Mouse (Mus musculus): ENCODE results near the gene Iah1.

Gene Iah1

GRCm38 (mm10) chr12:21315923-21316868 is at the start of gene Iah1:
Gene Iah1 (plus strand): TSS chr12:21316389.
- peak; percentile 70 for DNase-seq (ENCODE audit: low read depth, low spot score)

DNA sequence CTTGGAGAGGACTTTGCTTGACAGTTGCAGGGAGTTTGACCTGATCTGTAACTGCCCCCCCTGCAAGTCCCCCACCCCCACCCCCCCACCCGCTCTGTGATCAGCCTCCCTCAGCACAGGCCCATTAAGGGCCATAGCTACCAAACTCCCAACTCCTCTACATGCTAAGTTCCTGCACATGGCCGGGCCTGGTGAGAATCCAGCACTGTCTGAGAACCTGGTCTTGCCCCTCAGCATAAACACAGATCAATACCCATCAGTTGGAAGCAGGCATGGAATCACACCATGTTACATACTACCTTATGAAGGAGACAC is 49.4 kb upstream of the Iah1 start:
- no peak for DNase-seq (ENCODE audit: low read depth, low spot score)

GRCm38 (mm10) chr12:21268083-21268616 is 48.0 kb upstream of the Iah1 start:
- DNase-seq (ENCODE audit: low read depth, low spot score) = no peak

DNA sequence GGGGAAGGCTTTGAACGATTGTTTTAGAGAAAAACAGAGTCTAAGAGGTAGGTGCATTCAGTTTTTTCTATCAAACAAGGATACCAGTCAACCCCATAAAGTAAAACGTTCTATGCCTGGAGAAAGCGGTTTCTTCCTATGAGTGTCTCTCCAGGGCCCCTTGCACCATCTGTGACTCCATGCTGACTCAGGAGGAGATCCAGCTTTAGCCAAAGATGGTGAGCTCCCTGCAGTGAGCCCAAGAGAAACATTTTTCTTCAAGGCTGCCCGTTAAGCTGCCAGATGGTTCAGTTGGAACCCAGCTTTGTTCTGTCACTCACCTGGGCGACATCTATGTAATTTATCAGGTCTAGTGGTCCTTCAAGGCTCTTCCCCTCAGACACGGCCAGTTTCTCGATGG is 41.7 kb upstream of the Iah1 start:
- no peak for DNase-seq (ENCODE audit: low read depth, low spot score)

DNA sequence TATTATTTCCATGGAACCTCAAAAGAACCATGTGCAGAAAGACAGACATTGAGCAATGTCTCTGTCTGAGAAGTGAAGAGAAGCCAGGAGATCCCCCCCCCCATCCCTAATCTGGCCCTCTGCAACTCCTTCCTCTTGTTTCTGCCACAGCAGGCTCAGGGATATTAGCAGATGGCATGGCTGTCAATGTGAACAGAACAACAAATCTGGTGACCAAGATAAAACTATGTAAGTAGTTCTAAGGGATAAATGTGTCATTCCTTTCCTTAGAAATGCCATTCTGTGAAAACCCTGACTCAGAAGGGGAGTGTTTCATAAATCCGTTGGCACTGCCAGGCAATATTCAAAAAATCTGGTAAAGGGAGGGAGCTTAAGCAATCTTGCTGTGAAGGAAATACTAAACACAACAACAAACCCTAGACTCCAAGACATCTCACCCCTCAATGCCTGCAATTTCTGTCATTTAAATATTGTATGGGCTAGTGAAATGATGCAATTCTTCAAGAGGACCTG is 38.8 kb upstream of the Iah1 start:
- no peak for DNase-seq (ENCODE audit: low read depth, low spot score)

- no peak for DNase-seq (ENCODE audit: low read depth, low spot score)
Observed at GRCm38 (mm10) chr12:21284761-21285441, 31.3 kb upstream of the Iah1 start, which contains the start of gene Cpsf3. Gene Cpsf3 (plus strand): TSS chr12:21285391.

DNA sequence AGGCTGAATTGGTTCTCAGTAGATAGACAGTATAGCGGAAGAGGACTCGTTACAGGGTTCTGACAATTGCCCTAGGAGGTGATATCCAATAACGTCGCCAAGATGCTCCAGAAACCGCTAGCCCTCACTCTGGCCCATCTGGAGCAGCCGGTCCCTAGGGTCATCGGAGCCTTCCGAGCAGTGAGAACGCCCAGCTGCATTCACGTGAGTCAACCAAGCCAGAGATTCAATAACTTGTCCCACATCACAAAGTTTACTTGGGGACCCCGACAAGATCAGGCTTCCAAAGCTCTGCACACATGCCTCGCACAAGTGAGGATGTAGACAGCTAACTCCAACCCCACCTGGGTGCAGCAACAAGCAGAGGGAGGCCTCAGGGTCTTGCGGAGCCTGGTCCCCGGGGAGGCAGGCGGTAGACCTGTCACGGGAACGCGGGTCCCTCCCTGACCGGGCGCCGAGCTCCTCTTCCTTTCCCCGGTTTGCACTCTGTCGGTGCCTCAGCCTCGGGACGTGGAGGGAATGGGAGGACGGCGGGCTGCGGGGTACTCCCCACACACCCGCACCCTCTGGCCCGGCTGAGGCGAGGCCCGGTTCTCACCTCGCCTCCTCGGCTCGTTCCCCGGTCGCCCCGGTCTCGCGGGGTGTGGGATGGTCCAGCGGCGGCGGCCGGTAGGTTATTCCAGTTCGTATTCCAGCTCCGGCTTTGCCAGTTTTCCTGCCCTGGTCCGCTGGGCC is 30.5 kb upstream of the Iah1 start:
- DNase-seq (ENCODE audit: low read depth, low spot score) = peak; percentile 14

GRCm38 (mm10) chr12:21286243-21286622 is 30.0 kb upstream of the Iah1 start, which contains the start of gene Itgb1bp1:
Gene Itgb1bp1 (minus strand): TSS chr12:21286284.
- DNase-seq (ENCODE audit: low read depth, low spot score) = peak; percentile 99

GRCm38 (mm10) chr12:21286712-21287650 is 29.2 kb upstream of the Iah1 start:
- DNase-seq (ENCODE audit: low read depth, low spot score) = peak; percentile 32

GRCm38 (mm10) chr12:21288716-21289395 is 27.3 kb upstream of the Iah1 start:
- DNase-seq (ENCODE audit: low read depth, low spot score) = no peak

DNA sequence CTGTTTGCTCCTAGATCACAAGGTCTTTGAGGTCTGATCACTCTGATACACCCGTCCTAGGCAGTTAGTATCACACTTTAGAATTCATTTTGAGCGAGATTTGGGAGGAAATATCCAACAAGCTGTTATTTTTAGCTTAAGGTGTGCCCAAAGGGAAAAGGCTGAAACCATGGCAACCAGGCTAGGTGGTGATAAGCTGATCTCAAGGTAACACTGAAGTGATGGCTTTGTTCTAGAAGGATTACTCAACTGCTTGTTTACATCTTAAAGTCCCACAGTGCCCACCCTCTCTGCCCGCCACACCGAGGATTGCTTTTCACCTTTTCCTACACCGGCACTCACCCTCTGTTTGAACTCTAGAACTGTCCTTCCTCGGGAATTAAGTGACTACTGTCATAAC is 26.5 kb upstream of the Iah1 start:
- DNase-seq (ENCODE audit: low read depth, low spot score) = no peak

DNA sequence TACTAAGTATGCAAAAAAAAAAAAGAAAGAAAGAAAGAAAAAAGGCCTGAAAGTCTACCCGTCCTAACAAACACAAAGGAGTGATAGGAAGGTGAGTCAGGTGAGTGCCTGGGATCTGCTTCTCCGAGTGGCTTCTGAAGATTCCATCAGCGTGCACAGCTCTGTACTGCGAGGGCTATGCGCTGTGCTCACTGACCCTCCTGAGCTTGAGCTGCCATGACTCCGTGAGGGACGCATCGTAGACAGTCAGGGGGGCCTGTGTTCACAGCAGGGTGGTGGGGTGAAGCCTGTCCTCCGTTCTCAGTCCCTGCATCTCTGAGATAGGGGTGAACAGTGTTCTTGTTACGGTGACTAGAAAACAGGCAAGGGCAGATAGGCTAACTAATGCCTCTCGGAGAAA is 17.3 kb upstream of the Iah1 start:
- DNase-seq (ENCODE audit: low read depth, low spot score) = no peak

DNA sequence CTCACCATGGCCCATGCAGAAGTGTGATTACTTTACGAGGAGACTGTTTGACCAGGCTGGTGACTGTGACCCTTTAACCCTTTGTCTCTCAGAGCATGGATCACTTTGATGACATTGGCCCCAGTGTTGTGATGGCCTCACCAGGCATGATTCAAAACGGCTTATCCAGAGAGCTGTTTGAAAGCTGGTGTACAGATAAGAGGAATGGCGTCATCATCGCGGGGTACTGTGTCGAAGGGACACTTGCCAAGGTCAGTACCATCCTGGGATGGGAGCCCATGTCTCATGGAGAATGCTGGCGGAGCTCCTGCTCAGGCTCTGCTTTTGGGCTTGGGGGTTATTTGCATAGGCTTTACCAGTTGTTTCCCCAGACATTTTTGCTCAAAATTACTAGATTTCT is 14.9 kb upstream of the Iah1 start:
- DNase-seq (ENCODE audit: low read depth, low spot score) = no peak

DNA sequence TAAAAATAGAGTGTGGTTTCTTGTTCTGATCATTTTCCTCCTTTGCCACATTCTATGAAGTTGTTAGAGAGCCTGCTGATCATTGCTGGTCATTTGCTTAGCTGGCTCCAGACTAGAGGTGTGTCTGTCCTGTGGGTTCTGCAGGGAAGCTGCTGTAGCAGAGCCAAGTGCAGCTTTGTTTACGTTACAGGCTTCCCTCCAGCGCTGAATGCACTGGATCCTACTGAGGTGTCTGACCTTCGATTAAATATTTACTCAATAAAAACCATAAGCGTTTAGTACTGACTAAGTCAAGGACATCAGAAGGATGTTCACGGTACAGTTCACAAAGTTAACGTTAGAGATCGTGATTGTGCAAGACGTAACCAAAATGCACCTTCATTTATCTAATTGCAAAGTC is 14.3 kb upstream of the Iah1 start:
- no peak for DNase-seq (ENCODE audit: low read depth, low spot score)

GRCm38 (mm10) chr12:21302361-21302783 is 13.8 kb upstream of the Iah1 start:
- DNase-seq (ENCODE audit: low read depth, low spot score) = no peak

DNA sequence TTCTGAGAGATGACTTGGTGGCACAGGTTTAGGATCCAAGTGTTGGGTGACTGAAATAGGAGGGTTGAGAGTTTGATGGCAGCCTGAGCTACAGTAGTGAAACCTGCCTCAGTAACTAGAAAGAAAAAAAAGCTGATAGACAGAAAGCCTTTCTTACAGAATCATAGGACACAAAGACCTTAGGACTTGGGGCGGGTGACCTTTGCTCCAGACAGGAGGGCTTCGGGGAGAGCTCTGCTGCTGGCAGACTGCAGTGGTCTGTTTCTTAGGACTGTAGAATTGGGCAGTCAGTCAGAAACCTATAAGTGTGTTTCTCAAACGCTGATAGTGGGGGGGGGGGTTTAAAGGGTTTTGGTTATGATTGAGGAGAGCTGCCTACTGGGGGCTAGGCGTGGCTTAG is 10.4 kb upstream of the Iah1 start:
- no peak for DNase-seq (ENCODE audit: low read depth, low spot score)

DNA sequence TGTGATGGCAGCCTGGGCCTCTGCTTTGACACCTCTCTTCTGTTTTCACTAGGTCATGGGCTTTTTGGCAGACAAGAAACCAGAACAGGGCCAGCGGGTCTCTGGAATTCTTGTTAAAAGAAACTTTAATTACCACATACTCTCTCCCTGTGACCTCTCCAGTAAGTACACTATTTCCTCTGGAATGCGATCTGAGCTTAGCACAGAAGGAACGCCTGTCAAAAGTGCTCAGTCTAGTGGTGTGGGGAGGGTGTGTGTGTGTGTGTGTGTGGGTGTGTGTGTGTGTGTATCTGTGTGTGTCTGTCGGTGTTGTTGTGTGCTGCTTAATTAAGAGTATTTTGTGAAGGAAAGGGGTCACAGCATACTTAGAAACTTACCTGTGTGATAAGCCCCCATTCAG is 9.5 kb upstream of the Iah1 start:
- no peak for DNase-seq (ENCODE audit: low read depth, low spot score)

DNA sequence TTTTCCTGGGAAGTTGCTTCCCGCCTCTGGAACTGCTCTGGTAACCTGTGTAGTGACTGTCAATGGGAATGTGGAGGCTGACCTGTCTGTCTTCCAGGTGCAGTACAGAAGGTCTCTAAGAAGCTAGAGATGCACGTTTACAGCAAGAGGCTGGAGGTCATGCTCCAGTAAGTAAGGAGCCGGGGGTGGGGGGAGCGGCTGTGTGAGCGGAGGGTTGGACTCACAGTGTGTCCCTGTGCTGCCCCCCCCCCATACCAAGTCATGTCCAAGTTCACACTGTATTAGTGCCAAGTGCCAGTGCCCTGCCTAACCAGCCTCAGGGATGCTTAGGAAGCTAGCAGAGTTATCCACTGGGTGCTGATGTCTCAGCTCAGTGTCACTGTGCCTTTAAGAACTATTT is 4.0 kb upstream of the Iah1 start:
- DNase-seq (ENCODE audit: low read depth, low spot score) = no peak

DNA sequence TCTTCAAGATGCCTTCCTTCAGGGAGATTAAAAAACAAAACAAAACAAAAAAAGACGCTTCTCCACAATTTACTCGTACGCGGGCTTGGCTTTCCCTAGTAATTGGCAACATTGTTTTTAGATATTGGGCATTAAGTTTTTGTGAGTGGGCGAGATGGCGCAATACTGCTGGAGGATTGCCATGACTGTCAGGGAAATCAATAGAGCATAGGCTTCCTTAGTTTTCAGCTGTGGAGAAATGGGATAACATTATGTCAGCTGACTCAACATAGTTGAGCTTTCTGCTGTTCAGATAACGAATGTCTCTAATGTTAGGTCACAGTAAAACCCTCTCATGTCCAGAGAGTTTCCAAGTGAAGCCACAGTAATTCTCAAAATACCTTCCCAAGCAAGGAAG is 678 bp downstream of the Iah1 start:
- DNase-seq (ENCODE audit: low read depth, low spot score) = no peak
